ENCODE assay signal across 15 mouse cellular contexts in genomic region chr10:95315801-95316474, GRCm38 (mm10). TPM values are rescaled to one million over a fixed set of nuclear protein-coding genes. Genes with fewer than 3 reads are reported as not detected.
DNase-seq lines count a peak whose midpoint lies in the region; ATAC-seq and TF ChIP-seq lines count a peak whose summit lies in the region.
"Had no signal": no experiment of that assay in that cellular context is flagged by ENCODE, and none has a peak within 500 bp of the region (broad histone marks: within the 10 kb centered on the region; RNA-seq: fewer than 3 reads in every experiment).

No protein-coding gene starts in this region.

- no peaks in the 10 kb centered on the region; the same call in 1 of the 2 replicates for H3K36me3 ChIP-seq in kidney, adult 2 months (ENCODE audit: control insufficient read depth, insufficient read depth, low read length)
- no peaks in the 10 kb centered on the region for H3K36me3 ChIP-seq in ES-Bruce4 (ENCODE audit: control insufficient read depth, insufficient read depth, low read length, poor library complexity, severe bottlenecking)
- no peaks in the 10 kb centered on the region for H3K36me3 ChIP-seq in neural tube, embryonic 12.5 days
- H3K36me3 ChIP-seq: forebrain, embryonic 12.5 days had no signal

- H3K9ac ChIP-seq in ES-Bruce4 (ENCODE audit: low read depth, poor library complexity, severe bottlenecking): peak overlapping the region; percentile 21
- no peak overlapping the region for H3K9ac ChIP-seq in neural tube, embryonic 12.5 days
- H3K9ac ChIP-seq: forebrain, embryonic 12.5 days; liver, embryonic 14.5 days had no signal

- peak; percentile 46; the same call in 1 of the 2 replicates for ATAC-seq in neural tube, embryonic 12.5 days (ENCODE audit: low FRiP score, low read depth)
- ATAC-seq: CD4-positive, CD25-positive, alpha-beta regulatory T cell, adult 4 months had no signal

- H3K9me3 ChIP-seq in ES-Bruce4 (replicated peaks; ENCODE audit: control insufficient read depth, insufficient read depth, low read length, poor library complexity, severe bottlenecking): no peaks in the 10 kb centered on the region
- no peaks in the 10 kb centered on the region for H3K9me3 ChIP-seq in neural tube, embryonic 12.5 days
- H3K9me3 ChIP-seq: forebrain, embryonic 12.5 days had no signal

- DNase-seq in kidney, adult 2 months: peak; percentile 46
- no peak for DNase-seq in kidney, postnatal 14 days
- peak; percentile 87 for DNase-seq in MN1 (ENCODE audit: low spot score)
- DNase-seq in right cerebral cortex, adult 2 months (ENCODE audit: low spot score in 2 of 2): no peak
- no peak for DNase-seq in thymus, postnatal 25 days
- DNase-seq: adrenal gland, postnatal 25 days; cerebellum, postnatal 14 days; heart, postnatal 4 days; left cerebral cortex, postnatal 4 days; right cerebral cortex, postnatal 4 days had no signal

- WGBS in kidney, adult 2 months: 63% methylated on average over 19 of the region's 19 CpGs
- WGBS in neural tube, embryonic 12.5 days: 18% methylated on average over 19 of the region's 19 CpGs

- H3K4me2 ChIP-seq in neural tube, embryonic 12.5 days (replicated peaks): peak overlapping the region; percentile 41; the same call in 1 of the 2 replicates
- H3K4me2 ChIP-seq: forebrain, embryonic 12.5 days had no signal

- H3K27ac ChIP-seq in kidney, adult 2 months (ENCODE audit: insufficient read depth, low read depth, low read length): no peak overlapping the region
- H3K27ac ChIP-seq in ES-Bruce4 (ENCODE audit: insufficient read depth, low read length): peak overlapping the region; percentile 7; the same call in 1 of the 2 replicates
- no peak overlapping the region for H3K27ac ChIP-seq in neural tube, embryonic 12.5 days
- H3K27ac ChIP-seq: forebrain, embryonic 12.5 days; liver, embryonic 14.5 days had no signal

- no peak for TF ChIP-seq CTCF in kidney, adult 2 months (conservative IDR thresholded peaks at IDR 0.05; ENCODE audit: insufficient read depth, insufficient read length, low read depth, low read length)
- TF ChIP-seq CTCF in ES-Bruce4 (IDR thresholded peaks at IDR 0.05; ENCODE audit: low read depth, low read length): no peak

- no peak overlapping the region for H3K4me3 ChIP-seq in kidney, adult 2 months (ENCODE audit: insufficient read depth, low read depth, low read length)
- peak overlapping the region; percentile 22 for H3K4me3 ChIP-seq in ES-Bruce4 (ENCODE audit: low read depth, low read length)
- no peak overlapping the region for H3K4me3 ChIP-seq in neural tube, embryonic 12.5 days
- H3K4me3 ChIP-seq: forebrain, embryonic 12.5 days had no signal

- TF ChIP-seq POLR2A in kidney, adult 2 months (IDR thresholded peaks at IDR 0.05; ENCODE audit: low read depth, low read length): no peak
- no peak for TF ChIP-seq POLR2A in ES-Bruce4 (IDR thresholded peaks at IDR 0.05; ENCODE audit: insufficient read depth, low read length)

- no peak for TF ChIP-seq EP300 in ES-Bruce4 (IDR thresholded peaks at IDR 0.05; ENCODE audit: insufficient read depth, low read depth, low read length)

- peaks cover 10% of the 10 kb centered on the region; the same call in 1 of the 2 replicates for H3K4me1 ChIP-seq in kidney, adult 2 months (ENCODE audit: control insufficient read depth, insufficient read depth, low read length)
- peaks cover 15% of the 10 kb centered on the region for H3K4me1 ChIP-seq in ES-Bruce4 (ENCODE audit: control insufficient read depth, insufficient read depth, low read length)
- peaks cover 33% of the 10 kb centered on the region for H3K4me1 ChIP-seq in neural tube, embryonic 12.5 days

- H3K27me3 ChIP-seq in kidney, adult 2 months (replicated peaks; ENCODE audit: control insufficient read depth, insufficient read depth, low read length): no peaks in the 10 kb centered on the region
- H3K27me3 ChIP-seq in ES-Bruce4 (ENCODE audit: control insufficient read depth, insufficient read depth, low read length, poor library complexity, severe bottlenecking): no peaks in the 10 kb centered on the region
- peaks cover 7% of the 10 kb centered on the region for H3K27me3 ChIP-seq in neural tube, embryonic 12.5 days (replicated peaks)

RNA-seq across cellular contexts. Expression of gene Cradd, which starts 8.0 kb away (rescaled TPM):
- polyA plus RNA-seq in kidney, adult 2 months (2012; rRNA removed): 20.0 and 22.5 TPM in 2 replicates
- 18.4 and 21.9 TPM in 2 replicates for polyA plus RNA-seq in ES-Bruce4 (2011; ENCODE audit: insufficient read depth, insufficient read length, low read depth, missing spikeins)
- 12.4 and 14.4 TPM in 2 replicates for polyA plus RNA-seq in neural tube, embryonic 12.5 days (2016; fragmentation: Nextera tagmentation; extraction: Ambion mirVana)

Comparison
In these comparisons a context has a peak if more than half of its experiments do, and no peak if none do; other contexts are left out.
1. DNase-seq: peak in kidney, adult 2 months (single experiment) and MN1 (single experiment); none in kidney, postnatal 14 days (single experiment), right cerebral cortex, adult 2 months (0 of 2) and thymus, postnatal 25 days (single experiment).